Mouse (Mus musculus) lung, adult 2 months (tissue): Measurements from ENCODE around the gene Grik4.

ENCODE experiments used
- CTCF ChIP-seq: fragments of 200-500 bp; IDR thresholded peaks from 2 replicates; pipeline ENCODE4 v1.5.1; 2011; ENCODE audit warnings: mild to moderate bottlenecking, low read length, control low read depth; ENCODE audit not compliant: insufficient read depth
- POLR2A ChIP-seq: fragments of 200-500 bp; IDR thresholded peaks from 2 replicates; pipeline ENCODE4 v1.6.1; 2011; ENCODE audit warnings: low read depth, mild to moderate bottlenecking, control low read depth, low read length, borderline replicate concordance; ENCODE audit errors: extremely low read depth

- TF ChIP-seq CTCF (peak; percentile 33), POLR2A (no peak)
Measured at GRCm38 (mm10) chr9:42808394-42808793, 135.9 kb downstream of the Grik4 start.
